Mouse (Mus musculus): ENCODE results near the gene Tent5c. TPM values are rescaled to one million over a fixed set of nuclear protein-coding genes. Genes with fewer than 3 reads are reported as not detected.

The Tent5c gene
- 64.9 TPM for polyA plus RNA-seq (2017; shearing (Covaris generic))

DNA sequence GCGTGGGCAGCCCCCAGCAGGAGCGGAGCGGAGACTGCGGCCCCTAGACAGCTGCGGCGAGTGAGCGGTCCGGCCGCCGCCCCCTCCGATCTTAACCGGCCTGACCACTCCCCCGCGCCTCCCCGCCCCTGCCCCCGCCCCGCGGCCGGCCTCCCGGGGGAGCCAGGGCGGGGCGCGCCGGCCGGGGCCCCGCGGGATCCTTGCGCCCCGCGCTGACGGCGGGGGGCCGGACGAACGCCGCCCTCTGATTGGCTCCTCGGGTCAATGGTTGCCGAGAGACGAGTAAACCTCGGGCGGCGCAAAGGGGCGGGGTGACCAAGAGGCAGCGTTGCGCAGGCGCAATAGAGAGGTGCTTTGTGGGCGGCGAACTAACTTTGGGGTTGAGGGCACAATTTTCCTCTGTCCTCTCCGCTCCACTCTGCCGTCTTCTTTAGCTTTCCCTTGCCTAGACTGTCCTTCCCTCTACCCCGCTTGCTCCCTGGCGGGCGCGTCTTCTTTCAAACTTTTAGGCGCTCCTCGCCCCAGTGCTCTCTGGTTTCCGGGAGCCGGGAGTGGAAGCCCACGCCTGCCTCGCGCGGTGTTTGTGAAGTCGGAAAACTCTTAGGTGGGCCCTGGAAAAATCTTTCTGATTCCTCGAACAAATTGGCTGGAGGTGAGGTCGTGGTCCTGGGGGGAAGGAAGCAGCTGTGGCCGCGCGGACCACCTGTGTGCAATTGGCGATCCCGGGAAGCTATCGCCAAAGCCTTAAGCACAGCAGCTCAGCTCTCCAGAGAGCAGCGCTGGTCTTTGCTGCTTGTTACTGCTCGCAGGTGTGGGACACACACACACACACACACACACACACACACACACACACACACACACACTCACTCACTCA, at the start of gene Tent5c:
Gene Tent5c (minus strand): TSS at position 192 of the 877 bp plus-strand sequence.

Other genes starting within 250 kb of the Tent5c start
- 208 TPM for gene Man1a2, start 196.2 kb upstream of the Tent5c start, polyA plus RNA-seq (2017; shearing (Covaris generic))